Comparison of ENCODE assay signal across 10 mouse cellular contexts in genomic region chr8:94107871-94108270, GRCm38 (mm10). TPM values are rescaled to one million over a fixed set of nuclear protein-coding genes. Genes with fewer than 3 reads are reported as not detected.
DNase-seq lines count a peak whose midpoint lies in the region; ATAC-seq lines count a peak whose summit lies in the region.
"Had no signal": no experiment of that assay in that cellular context is flagged by ENCODE, and none has a peak within 500 bp of the region (broad histone marks: within the 10 kb centered on the region; RNA-seq: fewer than 3 reads in every experiment).

No protein-coding gene starts in this region.

- no peak for ATAC-seq in liver, embryonic 12.5 days
- ATAC-seq in liver, embryonic 11.5 days (replicated peaks; ENCODE audit: low FRiP score): no peak
- ATAC-seq in midbrain, embryonic 13.5 days: no peak
- ATAC-seq in CD4-positive, CD25-positive, alpha-beta regulatory T cell, adult 4 months: no peak

- H3K4me3 ChIP-seq in liver, embryonic 12.5 days: no peak overlapping the region
- H3K4me3 ChIP-seq in liver, embryonic 11.5 days (ENCODE audit: low read depth, low read length): no peak overlapping the region
- H3K4me3 ChIP-seq in midbrain, embryonic 13.5 days (replicated peaks): no peak overlapping the region
- H3K4me3 ChIP-seq: limb, embryonic 12.5 days had no signal

- intact Hi-C loops in gastrocnemius, postnatal 36 days (cut with DNase I): loop anchor here (5.0 kb wide), 1 partner anchor 44 kb away; the partner anchor contains the start of gene Mt3

- H3K27me3 ChIP-seq in liver, embryonic 12.5 days (replicated peaks): peaks cover 10% of the 10 kb centered on the region
- H3K27me3 ChIP-seq in liver, embryonic 11.5 days (replicated peaks; ENCODE audit: control insufficient read depth, insufficient read depth, low read length): no peaks in the 10 kb centered on the region
- no peaks in the 10 kb centered on the region for H3K27me3 ChIP-seq in midbrain, embryonic 13.5 days
- H3K27me3 ChIP-seq: limb, embryonic 12.5 days had no signal

- no peaks in the 10 kb centered on the region for H3K9me3 ChIP-seq in liver, embryonic 12.5 days (replicated peaks)
- no peaks in the 10 kb centered on the region for H3K9me3 ChIP-seq in liver, embryonic 11.5 days (ENCODE audit: control insufficient read depth, low read length)
- H3K9me3 ChIP-seq in midbrain, embryonic 13.5 days: no peaks in the 10 kb centered on the region
- H3K9me3 ChIP-seq: limb, embryonic 12.5 days had no signal

- H3K4me2 ChIP-seq in liver, embryonic 12.5 days: no peak overlapping the region
- H3K4me2 ChIP-seq in liver, embryonic 11.5 days: no peak overlapping the region
- no peak overlapping the region for H3K4me2 ChIP-seq in midbrain, embryonic 13.5 days (replicated peaks)
- H3K4me2 ChIP-seq: limb, embryonic 12.5 days had no signal

- no peak for DNase-seq in liver, embryonic 11.5 days (ENCODE audit: low spot score)
- DNase-seq in adrenal gland, postnatal 25 days: peak; percentile 61
- DNase-seq in gastrocnemius, postnatal 36 days: peak; percentile 18 to 24
- peak; percentile 58 for DNase-seq in ovary, postnatal 36 days (ENCODE audit: low spot score)

- peaks cover 62% of the 10 kb centered on the region for H3K4me1 ChIP-seq in liver, embryonic 12.5 days
- peaks cover 6% of the 10 kb centered on the region; the same call in 1 of the 2 replicates for H3K4me1 ChIP-seq in liver, embryonic 11.5 days (replicated peaks; ENCODE audit: control insufficient read depth, insufficient read depth, low read length)
- no peaks in the 10 kb centered on the region for H3K4me1 ChIP-seq in midbrain, embryonic 13.5 days (replicated peaks)
- H3K4me1 ChIP-seq: limb, embryonic 12.5 days had no signal

- no peak overlapping the region for H3K9ac ChIP-seq in liver, embryonic 12.5 days
- no peak overlapping the region for H3K9ac ChIP-seq in liver, embryonic 11.5 days (ENCODE audit: low read depth, low read length)
- H3K9ac ChIP-seq in midbrain, embryonic 13.5 days (replicated peaks): no peak overlapping the region
- H3K9ac ChIP-seq: limb, embryonic 12.5 days had no signal

- no peaks in the 10 kb centered on the region for H3K36me3 ChIP-seq in liver, embryonic 12.5 days
- no peaks in the 10 kb centered on the region for H3K36me3 ChIP-seq in liver, embryonic 11.5 days (ENCODE audit: control insufficient read depth, insufficient read depth, low read length)
- no peaks in the 10 kb centered on the region for H3K36me3 ChIP-seq in midbrain, embryonic 13.5 days
- H3K36me3 ChIP-seq: limb, embryonic 12.5 days had no signal

- 55% methylated on average over 3 of the region's 3 CpGs for WGBS in liver, embryonic 12.5 days (ENCODE audit: insufficient replicate concordance)
- WGBS in liver, embryonic 11.5 days: 64% methylated on average over 3 of the region's 3 CpGs
- WGBS in midbrain, embryonic 13.5 days: 93% methylated on average over 3 of the region's 3 CpGs

- peak overlapping the region; percentile 50 for H3K27ac ChIP-seq in liver, embryonic 12.5 days
- H3K27ac ChIP-seq in liver, embryonic 11.5 days (ENCODE audit: low read depth, low read length): no peak overlapping the region
- no peak overlapping the region for H3K27ac ChIP-seq in midbrain, embryonic 13.5 days
- H3K27ac ChIP-seq: kidney, postnatal 0 days; limb, embryonic 12.5 days had no signal

RNA-seq across cellular contexts. Expression of gene Bbs2, which starts 9.1 kb away (rescaled TPM):
- polyA plus RNA-seq in liver, embryonic 12.5 days (2016; fragmentation: Nextera tagmentation; extraction: Ambion mirVana): 5.5 and 6.3 TPM in 2 replicates
- 8.7 and 9.5 TPM in 2 replicates for polyA plus RNA-seq in liver, embryonic 11.5 days (2014; fragmentation: Nextera tagmentation; extraction: Ambion mirVana)
- total RNA-seq in adrenal gland, postnatal 25 days (2021): 21.2 and 27.0 TPM in 2 replicates
- 1 to 10 TPM; 2.3 to 3.0 TPM for total RNA-seq in gastrocnemius, postnatal 36 days (2021)
- 25.5 and 27.5 TPM in 2 replicates for polyA plus RNA-seq in midbrain, embryonic 13.5 days (2015; fragmentation: Nextera tagmentation; extraction: Ambion mirVana)
- 1 to 10 TPM; 7.2 to 7.5 TPM for polyA plus RNA-seq in CD4-positive, CD25-positive, alpha-beta regulatory T cell, adult 4 months (2017; shearing (Covaris generic))

RNA-seq across cellular contexts. Expression of gene Mt4, which starts 29.1 kb away (rescaled TPM):
- polyA plus RNA-seq in liver, embryonic 12.5 days (2016; fragmentation: Nextera tagmentation; extraction: Ambion mirVana): not detected in 2 replicates
- polyA plus RNA-seq in liver, embryonic 11.5 days (2014; fragmentation: Nextera tagmentation; extraction: Ambion mirVana): not detected in 2 replicates
- not detected in 2 replicates for total RNA-seq in adrenal gland, postnatal 25 days (2021)
- total RNA-seq in gastrocnemius, postnatal 36 days (2021): not detected
- not detected in 2 replicates for polyA plus RNA-seq in midbrain, embryonic 13.5 days (2015; fragmentation: Nextera tagmentation; extraction: Ambion mirVana)
- not detected for polyA plus RNA-seq in CD4-positive, CD25-positive, alpha-beta regulatory T cell, adult 4 months (2017; shearing (Covaris generic))
- polyA plus RNA-seq: gonadal fat pad, adult 2 months; kidney, postnatal 0 days; limb, embryonic 12.5 days had no signal

RNA-seq across cellular contexts. Expression of gene Mt3, which starts 44.5 kb away (rescaled TPM):
- polyA plus RNA-seq in liver, embryonic 12.5 days (2016; fragmentation: Nextera tagmentation; extraction: Ambion mirVana): 0.42 and 0.45 TPM in 2 replicates
- polyA plus RNA-seq in liver, embryonic 11.5 days (2014; fragmentation: Nextera tagmentation; extraction: Ambion mirVana): 0.64 and 0.95 TPM in 2 replicates
- 6.4 and 8.0 TPM in 2 replicates for total RNA-seq in adrenal gland, postnatal 25 days (2021)
- 1 to 10 TPM; 2.2 to 7.5 TPM for total RNA-seq in gastrocnemius, postnatal 36 days (2021)
- polyA plus RNA-seq in midbrain, embryonic 13.5 days (2015; fragmentation: Nextera tagmentation; extraction: Ambion mirVana): 69.9 and 73.3 TPM in 2 replicates
- polyA plus RNA-seq in CD4-positive, CD25-positive, alpha-beta regulatory T cell, adult 4 months (2017; shearing (Covaris generic)): not detected

Comparison
In these comparisons a context has a peak if more than half of its experiments do, and no peak if none do; other contexts are left out.
1. RNA of gene Mt3, which starts 44.5 kb away (polyA plus RNA-seq): 69.9 to 73.3 TPM in midbrain, embryonic 13.5 days; 0.64 to 0.95 TPM in liver, embryonic 11.5 days, not detected in CD4-positive, CD25-positive, alpha-beta regulatory T cell, adult 4 months and 0.42 to 0.45 TPM in liver, embryonic 12.5 days; every median in the first group is over 10 times any median in the second.